Mouse (Mus musculus) urinary bladder, postnatal 4 days (tissue): Measurements from ENCODE around the gene Ociad1.
"Not testable (repeated sequence)": the region's sequence is repeated elsewhere in the genome, so short reads cannot be mapped to it uniquely, and the experiment has no call there.

ENCODE experiments used
- DNase-seq, 2 experiments: peaks; one replicate each; pipeline ENCODE4 v3.0.0; 2021 to 2022; ENCODE audit warnings: low spot score in 2 of 2

Gene Ociad1

DNA sequence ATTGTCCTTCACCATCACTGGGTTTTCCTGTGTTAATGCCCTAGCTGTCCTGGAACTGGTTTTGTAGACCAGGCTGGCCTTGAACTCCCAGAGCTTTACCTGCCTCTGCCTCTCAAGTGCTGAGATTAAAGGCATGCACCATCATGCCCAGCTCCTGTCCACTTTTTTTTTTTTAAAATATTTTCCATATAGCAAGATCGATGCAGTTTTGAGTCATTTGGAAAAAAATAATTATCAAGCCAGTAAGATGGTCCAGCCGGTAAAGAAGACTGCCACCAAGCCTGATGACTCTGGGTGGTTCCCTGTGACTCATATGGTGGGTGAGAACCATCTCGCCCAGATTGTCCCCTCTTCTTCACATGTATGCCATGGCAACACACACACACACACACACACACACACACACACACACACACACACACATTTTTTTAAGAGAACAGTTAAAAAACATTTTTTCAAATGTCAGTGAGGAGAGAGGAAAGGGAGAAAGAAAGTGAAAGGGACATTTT lies 7.1 kb upstream of the Ociad1 start:
- no peak for DNase-seq

- DNase-seq: no peak
These were observed 6.0 kb upstream of the Ociad1 start for GRCm38 (mm10) chr5:73286603-73287002.

GRCm38 (mm10) chr5:73289900-73290299 lies 2.7 kb upstream of the Ociad1 start:
- no peak for DNase-seq

GRCm38 (mm10) chr5:73293458-73293827 lies 859 bp downstream of the Ociad1 start:
- no peak for DNase-seq

GRCm38 (mm10) chr5:73295016-73295415 lies 2.4 kb downstream of the Ociad1 start:
- peak in 1 of 2 experiments; percentile 39 for DNase-seq

GRCm38 (mm10) chr5:73295916-73296315 lies 3.3 kb downstream of the Ociad1 start:
- no peak for DNase-seq

- DNase-seq: peak in 1 of 2 experiments; percentile 2
These were observed 9.2 kb downstream of the Ociad1 start for GRCm38 (mm10) chr5:73301601-73302307.

DNA sequence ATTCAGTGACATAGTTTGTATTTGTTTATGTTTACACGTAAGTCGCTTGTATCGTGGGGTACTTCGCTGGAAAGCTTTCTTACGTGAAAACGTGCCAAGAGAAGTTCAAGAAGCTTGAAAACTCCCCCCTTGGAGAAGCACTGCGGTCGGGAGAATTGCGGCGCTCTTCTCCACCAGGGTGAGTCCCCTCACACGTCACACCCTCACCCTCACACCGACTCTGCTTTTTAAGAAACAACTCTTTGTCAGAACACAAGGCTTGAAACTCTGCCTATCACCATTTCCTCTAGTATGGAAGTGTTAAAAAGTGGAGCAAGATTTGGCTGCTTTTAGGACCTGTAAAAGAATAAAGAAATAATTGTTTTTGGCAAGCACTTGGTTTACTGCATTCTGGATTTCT lies 11.9 kb downstream of the Ociad1 start:
- DNase-seq: peak in 1 of 2 experiments; percentile 53

DNA sequence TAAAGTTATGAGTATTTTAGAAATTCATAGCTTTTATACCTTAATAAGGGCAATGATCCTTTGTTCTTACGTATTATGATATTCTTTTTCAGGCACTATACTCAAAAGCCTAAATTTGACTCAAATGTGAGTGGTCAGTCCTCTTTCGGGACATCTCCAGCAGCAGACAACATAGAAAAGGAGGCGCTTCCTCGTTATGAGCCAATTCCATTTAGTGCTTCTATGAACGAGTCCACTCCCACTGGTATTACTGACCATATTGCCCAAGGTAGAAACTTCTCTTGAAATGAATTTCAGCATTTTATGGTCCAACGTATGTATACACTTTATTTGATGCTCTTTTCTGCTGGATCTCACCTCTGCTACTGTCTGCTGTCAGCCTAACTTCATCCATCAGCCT lies 13.9 kb downstream of the Ociad1 start:
- DNase-seq: no peak

GRCm38 (mm10) chr5:73307297-73307696 lies 14.7 kb downstream of the Ociad1 start:
- no peak for DNase-seq

- no peak for DNase-seq
These were observed 16.9 kb downstream of the Ociad1 start for GRCm38 (mm10) chr5:73309496-73309895.

DNA sequence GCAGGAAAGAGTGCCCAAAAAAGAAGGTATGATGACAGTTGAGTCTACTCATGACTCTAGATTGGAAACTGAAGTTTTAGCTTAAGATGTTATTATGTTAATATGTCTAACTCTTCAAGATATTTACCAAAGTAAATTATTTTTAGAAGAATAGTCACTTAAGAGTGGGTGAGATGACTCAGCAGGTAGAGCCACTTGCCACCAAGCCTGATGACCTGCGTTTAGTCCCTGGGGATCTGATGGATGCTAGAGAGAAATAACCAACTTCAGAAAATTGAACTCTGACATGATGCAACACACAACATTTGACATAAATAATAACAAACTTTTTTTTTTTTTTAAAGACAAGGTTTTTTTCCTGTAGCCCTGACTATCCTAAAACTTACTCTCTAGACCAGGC lies 17.8 kb downstream of the Ociad1 start:
- no peak for DNase-seq

DNA sequence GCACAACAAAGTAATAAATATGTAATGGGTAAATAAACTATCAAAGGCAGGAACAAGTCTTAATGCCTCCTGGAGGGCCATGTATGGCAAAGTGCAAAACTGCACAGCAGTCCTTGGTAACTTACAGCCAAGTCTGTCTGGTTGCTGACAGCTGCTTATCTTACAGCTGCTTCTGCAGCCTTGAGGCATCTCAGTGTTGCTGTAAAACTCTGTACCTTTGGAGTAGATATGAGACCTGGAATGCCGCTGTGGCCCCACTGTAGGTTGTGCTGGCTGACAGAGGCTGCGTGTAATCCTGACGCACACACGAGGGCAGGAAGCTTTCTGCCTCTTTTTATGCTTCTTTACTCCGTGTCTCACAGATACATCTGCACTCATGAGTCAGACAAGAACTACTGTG lies 18.9 kb downstream of the Ociad1 start:
- no peak for DNase-seq

DNA sequence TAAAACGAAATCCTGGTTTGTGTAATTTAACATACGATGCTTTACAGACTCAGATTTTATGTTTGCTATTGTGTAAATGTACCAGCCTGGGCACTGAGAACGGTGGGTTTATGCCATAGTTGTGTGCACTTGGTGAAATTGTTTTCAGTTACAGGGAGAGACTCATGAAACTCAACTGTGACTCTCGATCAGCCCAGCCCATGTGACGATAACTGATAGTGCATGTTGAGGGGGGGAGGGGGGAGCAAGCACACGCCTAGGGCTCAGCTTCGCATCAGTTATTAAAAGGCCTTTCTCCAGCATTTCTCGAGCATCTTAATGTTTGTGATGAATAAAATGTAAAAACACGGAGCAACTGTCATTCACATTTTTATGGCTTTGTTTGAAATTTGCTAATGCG lies 21.0 kb downstream of the Ociad1 start:
- no peak for DNase-seq

DNA sequence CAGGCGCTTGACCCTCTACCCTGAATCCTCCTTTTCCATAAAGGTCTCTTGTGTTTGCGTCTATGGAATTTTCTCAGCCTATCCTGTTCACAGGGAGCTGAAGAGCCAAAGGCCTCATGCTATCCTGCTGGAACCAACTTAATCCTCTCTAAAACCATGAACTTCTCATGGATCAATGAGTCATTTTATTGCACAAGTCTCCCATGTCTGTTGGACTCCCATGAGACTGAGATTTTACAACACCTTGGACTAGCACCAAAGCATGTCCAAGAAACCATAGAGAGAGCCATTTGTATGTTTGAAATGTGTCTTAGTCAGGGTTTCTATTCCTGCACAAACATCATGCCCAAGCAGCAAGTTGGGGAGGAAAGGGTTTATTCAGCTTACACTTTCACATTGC lies 22.1 kb downstream of the Ociad1 start:
- DNase-seq: no peak

- DNase-seq: no peak
These were observed 26.7 kb downstream of the Ociad1 start for GRCm38 (mm10) chr5:73319306-73319705.

- not testable (repeated sequence) for DNase-seq
These were observed 30.1 kb downstream of the Ociad1 start for GRCm38 (mm10) chr5:73322684-73323083.

DNA sequence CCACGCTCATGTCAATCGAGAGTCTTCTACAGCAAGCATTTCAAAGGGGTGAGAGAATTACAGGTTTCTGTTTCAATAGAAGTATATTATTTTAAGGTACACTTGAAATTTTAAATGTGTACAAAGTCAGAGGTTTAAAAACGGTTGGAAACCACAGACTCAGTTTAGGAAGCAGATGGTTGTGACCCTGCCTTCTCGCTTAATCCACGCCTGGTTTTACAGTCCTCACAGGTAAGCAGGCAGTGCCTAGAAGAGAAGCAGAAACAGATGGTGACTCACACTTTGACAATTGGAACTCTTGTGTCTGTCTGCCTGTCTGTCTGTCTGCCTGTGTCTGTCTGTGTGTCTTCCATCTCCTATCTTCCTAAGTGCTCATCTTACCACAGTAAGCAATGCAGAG lies 31.0 kb downstream of the Ociad1 start:
- no peak for DNase-seq

DNA sequence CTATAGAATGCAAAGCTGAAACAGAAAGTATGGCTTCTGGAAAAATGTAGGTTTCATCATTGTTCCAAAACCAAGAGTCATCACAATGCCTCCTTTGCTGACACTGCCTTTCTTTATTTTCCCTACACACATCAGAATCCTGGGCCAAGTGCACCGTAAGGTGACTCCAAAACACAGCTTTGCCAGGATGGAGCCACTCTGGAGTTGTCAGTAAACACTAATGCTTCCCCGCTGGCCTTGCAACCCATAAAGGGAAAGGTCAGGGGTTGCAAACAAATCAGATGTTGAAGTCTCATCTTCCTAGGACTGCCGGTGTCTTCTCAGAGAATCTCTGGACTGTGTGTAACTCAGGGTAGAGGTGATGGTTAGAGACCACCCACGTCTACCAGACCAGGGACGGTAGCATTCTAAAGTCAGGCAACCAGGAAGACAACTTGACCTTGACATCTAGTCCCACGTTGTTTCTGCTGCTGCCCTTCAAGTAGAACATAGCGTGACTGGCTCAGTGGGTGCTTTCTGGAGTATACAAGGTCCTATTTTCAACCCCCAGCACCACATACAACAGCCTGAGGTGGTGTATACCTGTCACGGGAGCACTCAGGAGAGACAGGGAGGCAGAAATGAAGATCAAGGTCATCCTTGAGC lies 32.1 kb downstream of the Ociad1 start:
- DNase-seq: no peak

- DNase-seq: no peak
These were observed 38.4 kb downstream of the Ociad1 start for GRCm38 (mm10) chr5:73331002-73331401.

DNA sequence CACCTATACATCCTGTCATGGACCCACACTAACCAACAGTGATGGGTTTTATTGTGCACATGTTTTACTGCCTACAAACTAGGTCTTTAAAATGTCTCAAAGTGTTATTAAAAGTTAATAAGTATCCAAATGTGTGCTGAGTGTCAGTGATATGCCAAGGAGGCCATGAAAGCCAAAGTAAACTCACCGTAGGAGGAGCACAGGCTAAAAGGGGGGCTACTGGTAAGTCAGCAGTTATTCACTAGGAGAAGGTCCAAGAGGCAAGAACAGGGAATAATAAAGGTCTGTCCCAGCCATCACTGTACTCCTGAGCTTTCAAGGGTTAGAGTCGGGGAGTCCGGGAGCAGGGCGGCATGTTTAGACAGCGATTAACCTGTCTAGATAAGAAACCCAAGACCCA lies 43.9 kb downstream of the Ociad1 start:
- DNase-seq: no peak

GRCm38 (mm10) chr5:73337961-73338831 lies 45.6 kb downstream of the Ociad1 start:
- peak in 1 of 2 experiments; percentile 20 for DNase-seq

DNA sequence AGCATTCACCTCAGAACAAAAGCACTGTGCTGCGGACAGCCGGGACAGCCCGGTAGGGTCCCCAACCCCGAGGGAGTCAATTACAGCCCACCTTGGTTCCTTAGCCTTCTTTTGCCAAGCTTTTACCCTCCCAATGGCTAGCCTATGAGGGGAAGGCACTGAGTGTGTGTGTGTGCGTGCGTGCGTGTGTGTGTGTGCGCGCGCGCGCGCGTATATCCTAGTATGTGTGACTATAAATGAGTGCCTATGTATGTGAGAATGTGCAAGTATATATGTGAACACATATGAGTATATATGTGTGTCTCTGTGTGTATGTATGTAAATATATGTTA lies 46.2 kb downstream of the Ociad1 start:
- no peak for DNase-seq
